Mouse (Mus musculus): ENCODE measurements around the gene Gorasp1. TPM values are rescaled to one million over a fixed set of nuclear protein-coding genes. Genes with fewer than 3 reads are reported as not detected.

The Gorasp1 gene
- total and polyA plus RNA-seq, 3 experiments: 16.8 to 35.9 (median 32.2) TPM

- Histone ChIP-seq H3K4me1 (ENCODE audit: control insufficient read depth, insufficient read depth, low read length) (no peaks in the 10 kb centered on the region; the same call in 1 of the 2 replicates), H3K9ac (ENCODE audit: low read depth, low read length) (no peak overlapping the region), H3K27ac (no peak overlapping the region), H3K79me2 (replicated peaks; ENCODE audit: control insufficient read depth, insufficient read depth, low read length) (no peaks in the 10 kb centered on the region), H3K4me3 (no peak overlapping the region), H3K36me3 (ENCODE audit: control insufficient read depth, insufficient read depth, low read length) (no peaks in the 10 kb centered on the region), H3K27me3 (ENCODE audit: control insufficient read depth, insufficient read depth, low read length) (no peaks in the 10 kb centered on the region)
- TF ChIP-seq POLR2A (IDR thresholded peaks at IDR 0.05; ENCODE audit: insufficient read depth, low read depth, low read length) (no peak), EP300 (IDR thresholded peaks at IDR 0.05; ENCODE audit: insufficient read depth, low read depth, low read length) (no peak), CTCF (IDR thresholded peaks at IDR 0.05) (no peak)
- 86% methylated on average over 9 of the region's 9 CpGs for WGBS
- intact Hi-C loops (cut with DNase I): no loop called here
- no peak for DNase-seq
These were observed 47.9 kb downstream of the Gorasp1 start for GRCm38 (mm10) chr9:119889446-119889845.

- no peak overlapping the region for H3K4me3 ChIP-seq
- no peaks in the 10 kb centered on the region for H3K36me3 ChIP-seq (ENCODE audit: control insufficient read depth, insufficient read depth, low read length)
- intact Hi-C loops (cut with DNase I): no loop called here
- no peak for DNase-seq
- WGBS: 63% methylated on average over 2 of the region's 2 CpGs
- TF ChIP-seq POLR2A (IDR thresholded peaks at IDR 0.05; ENCODE audit: insufficient read depth, low read depth, low read length) (no peak), CTCF (IDR thresholded peaks at IDR 0.05) (no peak), EP300 (IDR thresholded peaks at IDR 0.05; ENCODE audit: insufficient read depth, low read depth, low read length) (no peak)
- no peaks in the 10 kb centered on the region for H3K79me2 ChIP-seq (replicated peaks; ENCODE audit: control insufficient read depth, insufficient read depth, low read length)
- no peaks in the 10 kb centered on the region for H3K4me1 ChIP-seq (ENCODE audit: control insufficient read depth, insufficient read depth, low read length)
- no peak overlapping the region for H3K27ac ChIP-seq
- H3K9ac ChIP-seq (ENCODE audit: low read depth, low read length): no peak overlapping the region
- no peaks in the 10 kb centered on the region for H3K27me3 ChIP-seq (ENCODE audit: control insufficient read depth, insufficient read depth, low read length)
These were observed 48.5 kb downstream of the Gorasp1 start for GRCm38 (mm10) chr9:119888843-119889246.

- Histone ChIP-seq H3K9ac (ENCODE audit: low read depth, low read length) (no peak overlapping the region), H3K4me3 (no peak overlapping the region), H3K27ac (no peak overlapping the region), H3K27me3 (ENCODE audit: control insufficient read depth, insufficient read depth, low read length) (no peaks in the 10 kb centered on the region), H3K36me3 (ENCODE audit: control insufficient read depth, insufficient read depth, low read length) (no peaks in the 10 kb centered on the region), H3K4me1 (ENCODE audit: control insufficient read depth, insufficient read depth, low read length) (no peaks in the 10 kb centered on the region), H3K79me2 (replicated peaks; ENCODE audit: control insufficient read depth, insufficient read depth, low read length) (no peaks in the 10 kb centered on the region)
- TF ChIP-seq EP300 (IDR thresholded peaks at IDR 0.05; ENCODE audit: insufficient read depth, low read depth, low read length): no peak
- no peak for TF ChIP-seq POLR2A (IDR thresholded peaks at IDR 0.05; ENCODE audit: insufficient read depth, low read depth, low read length)
- WGBS: 75% methylated on average over 4 of the region's 4 CpGs
- intact Hi-C loops (cut with DNase I): no loop called here
- no peak for DNase-seq
These were observed 50.0 kb downstream of the Gorasp1 start for GRCm38 (mm10) chr9:119887144-119887901.

Other genes starting within 250 kb of the Gorasp1 start
- under 1 TPM; 0.37 to 0.70 TPM for gene Scn10a, start 218.2 kb downstream of the Gorasp1 start, total RNA-seq (2021)
- gene Scn10a, start 218.2 kb downstream of the Gorasp1 start, polyA plus RNA-seq (2012; rRNA removed): 0.64 and 1.4 TPM in 2 replicates
- gene Scn11a, start 112.1 kb downstream of the Gorasp1 start, total RNA-seq (2021): under 1 TPM in 1 of 2 experiments, not detected in 1; 0.05 TPM
- gene Scn11a, start 112.1 kb downstream of the Gorasp1 start, polyA plus RNA-seq (2012; rRNA removed): 0.04 and 0.06 TPM in 2 replicates
- 10 to 100 TPM; 20.7 to 21.6 TPM for gene Wdr48, start 42.7 kb downstream of the Gorasp1 start, total RNA-seq (2021)
- 22.9 and 39.5 TPM in 2 replicates for gene Wdr48, start 42.7 kb downstream of the Gorasp1 start, polyA plus RNA-seq (2012; rRNA removed)
- gene Ttc21a, start within 50 bp of the Gorasp1 start, total RNA-seq (2021): not detected
- 0.70 TPM in 1 of 2 replicates, not detected in the other for gene Ttc21a, start within 50 bp of the Gorasp1 start, polyA plus RNA-seq (2012; rRNA removed)
- 10 to 100 TPM; 21.1 to 21.6 TPM for gene Csrnp1, start 47.1 kb upstream of the Gorasp1 start, total RNA-seq (2021)
- 23.6 and 28.7 TPM in 2 replicates for gene Csrnp1, start 47.1 kb upstream of the Gorasp1 start, polyA plus RNA-seq (2012; rRNA removed)
- gene Xirp1, start 86.0 kb upstream of the Gorasp1 start, total RNA-seq (2021): 100 to 1,000 TPM; 118 to 133 TPM
- gene Xirp1, start 86.0 kb upstream of the Gorasp1 start, polyA plus RNA-seq (2012; rRNA removed): 55.5 and 72.8 TPM in 2 replicates
- 1 to 10 TPM; 1.2 to 3.7 TPM for gene Cx3cr1, start 132.3 kb upstream of the Gorasp1 start, total RNA-seq (2021)
- 4.4 and 6.4 TPM in 2 replicates for gene Cx3cr1, start 132.3 kb upstream of the Gorasp1 start, polyA plus RNA-seq (2012; rRNA removed)
- not detected for gene Ccr8, start 154.5 kb upstream of the Gorasp1 start, total RNA-seq (2021)
- gene Ccr8, start 154.5 kb upstream of the Gorasp1 start, polyA plus RNA-seq (2012; rRNA removed): not detected in 2 replicates
- gene Slc25a38, start 172.8 kb upstream of the Gorasp1 start, total RNA-seq (2021): 10 to 100 TPM; 18.4 to 22.7 TPM
- 29.1 and 32.1 TPM in 2 replicates for gene Slc25a38, start 172.8 kb upstream of the Gorasp1 start, polyA plus RNA-seq (2012; rRNA removed)
- gene Rpsa, start 190.1 kb upstream of the Gorasp1 start, total RNA-seq (2021): 100 to 1,000 TPM; 457 to 528 TPM
- 1,018 and 1,107 TPM in 2 replicates for gene Rpsa, start 190.1 kb upstream of the Gorasp1 start, polyA plus RNA-seq (2012; rRNA removed)
- gene Mobp, start 212.1 kb upstream of the Gorasp1 start, total RNA-seq (2021): not detected
- 0.09 TPM in 1 of 2 replicates, not detected in the other for gene Mobp, start 212.1 kb upstream of the Gorasp1 start, polyA plus RNA-seq (2012; rRNA removed)

All from heart, adult 2 months (tissue).